Mouse (Mus musculus) midbrain, postnatal 0 days (tissue): Measurements from ENCODE around the gene Pak6. TPM values are rescaled to one million over a fixed set of nuclear protein-coding genes. Genes with fewer than 3 reads are reported as not detected.

Experiments
- ATAC-seq: fragments of 200-750 bp; cut with Nextera tagmentation; 2 replicates; pipeline ENCODE4 v1.8.0; 2017; ENCODE audit warnings: moderate number of reproducible peaks, mild to moderate bottlenecking, moderate TSS enrichment, moderate library complexity; ENCODE audit not compliant: low FRiP score
- DNase-seq: peaks from one replicate; pipeline ENCODE4 v3.0.0-alpha.2; 2015; ENCODE audit warnings: low spot score
- H3K27ac ChIP-seq: fragments of 300-500 bp; sonication (generic); 2 replicates; pipeline ENCODE4 v1.5.1; 2014; ENCODE audit warnings: low read depth, mild to moderate bottlenecking, low read length, mixed read lengths
- H3K27me3 ChIP-seq: fragments of 300-500 bp; sonication (generic); 2 replicates; pipeline ENCODE4 v1.6.1; 2014; ENCODE audit warnings: low read length, control low read depth, mixed read lengths; ENCODE audit not compliant: insufficient read depth
- H3K36me3 ChIP-seq: fragments of 300-500 bp; sonication (generic); 2 replicates; pipeline ENCODE4 v1.6.1; 2014; ENCODE audit warnings: low read length, control low read depth, mixed read lengths; ENCODE audit not compliant: insufficient read depth
- H3K4me1 ChIP-seq: fragments of 300-500 bp; sonication (generic); 2 replicates; pipeline ENCODE4 v1.6.1; 2014; ENCODE audit warnings: mild to moderate bottlenecking, control low read depth, antibody characterized with exemption, low read length, mixed read lengths; ENCODE audit not compliant: insufficient read depth
- H3K4me2 ChIP-seq: fragments of 300-500 bp; sonication (generic); 2 replicates; pipeline ENCODE4 v1.6.1; 2014; ENCODE audit warnings: low read depth, mild to moderate bottlenecking, low read length, mixed read lengths; ENCODE audit not compliant: poor library complexity, severe bottlenecking
- H3K4me3 ChIP-seq: fragments of 300-500 bp; sonication (generic); 2 replicates; pipeline ENCODE4 v1.5.1; 2014; ENCODE audit warnings: low read depth, mild to moderate bottlenecking, low read length, moderate library complexity
- H3K9ac ChIP-seq: fragments of 300-500 bp; sonication (generic); replicated peaks from 2 replicates; pipeline ENCODE4 v1.6.1; 2014; ENCODE audit warnings: mild to moderate bottlenecking, low read length, moderate library complexity, mixed read lengths; ENCODE audit not compliant: poor library complexity, severe bottlenecking
- H3K9me3 ChIP-seq: fragments of 300-500 bp; sonication (generic); 2 replicates; pipeline ENCODE4 v1.6.1; 2016; ENCODE audit warnings: low read length, control low read depth
- CTCF ChIP-seq: IDR thresholded peaks from 2 replicates; pipeline ENCODE4 v1.5.1; 2016; ENCODE audit warnings: antibody characterized with exemption, mild to moderate bottlenecking
- WGBS: fragments of 180-500 bp; shearing (Covaris S2); extraction: QIAGEN DNeasy Blood & Tissue Kit; methylation state at CpG from one replicate; pipeline ENCODE4 v1.1.7; 2014; 5-methylcytosine and 5-hydroxymethylcytosine counted together
- polyA plus RNA-seq: library from polyadenylated mRNA; unstranded; fragments of >200 nt; fragmentation: Nextera tagmentation; extraction: Ambion mirVana; gene quantifications from 2 replicates; pipeline ENCODE4 v1.2.1, GENCODE M21; 2015
- total RNA-seq: library from RNA; depleted of rRNA; stranded (reverse); fragments of >200 nt; gene quantifications from 2 replicates; pipeline ENCODE4 v1.2.3, GENCODE M21; 2014; rRNA removed

Gene Pak6
- total RNA-seq = 107 and 120 TPM in 2 replicates
- 65.5 and 66.1 TPM in 2 replicates for polyA plus RNA-seq

DNA sequence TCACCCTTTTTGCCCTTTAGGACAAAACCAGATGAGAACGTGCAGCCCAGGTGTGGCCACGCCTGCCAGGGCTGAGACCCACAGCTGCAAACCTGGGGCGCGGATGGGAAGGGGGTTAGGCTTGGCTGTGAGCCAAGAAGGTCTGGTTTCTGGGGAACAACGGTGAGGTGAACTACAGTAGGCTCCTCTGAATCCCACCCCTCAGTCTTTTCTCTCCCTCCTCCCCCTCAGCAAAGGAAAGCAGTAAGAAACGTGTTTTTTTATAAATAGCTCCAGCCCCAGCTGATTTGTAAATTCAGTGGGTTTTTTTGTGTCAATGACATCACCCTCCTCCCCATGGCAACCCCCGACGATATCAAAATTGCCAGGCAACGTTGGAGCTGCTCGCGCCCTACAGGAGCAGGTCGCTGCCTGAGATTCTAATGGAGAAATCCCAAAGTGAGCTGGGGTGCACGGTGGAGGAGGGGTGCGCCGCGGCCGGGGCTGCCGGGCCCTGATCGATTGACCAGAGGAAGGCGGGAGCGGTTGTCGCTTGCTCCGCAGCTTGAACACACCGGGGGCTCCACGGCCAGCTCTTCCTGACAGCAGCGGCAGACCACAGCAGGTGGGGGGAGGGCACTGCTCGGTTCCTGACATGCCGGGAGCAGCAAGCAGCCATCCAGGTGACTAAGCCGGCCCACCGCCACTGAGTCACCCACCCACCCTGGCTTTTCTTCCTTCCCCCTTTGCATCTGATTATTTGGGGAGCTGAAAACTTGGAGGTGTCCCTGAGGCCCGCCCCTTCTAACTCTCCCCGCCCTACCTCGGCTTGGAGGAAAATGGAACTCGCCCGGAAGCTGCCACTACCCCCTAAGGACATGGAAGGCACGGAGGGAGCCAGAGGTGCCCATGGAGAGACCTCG, at the start of gene Pak6:
Gene Pak6 (plus strand): TSS at position 402 of the 902 bp plus-strand sequence.
- 1% methylated on average over 35 of the region's 37 CpGs for WGBS
- Histone ChIP-seq H3K9me3 (no peaks in the 10 kb centered on the region), H3K9ac (peak within 1 kb of the TSS; percentile 62), H3K4me2 (peak within 1 kb of the TSS; percentile 79), H3K4me1 (peaks cover 23% of the 10 kb centered on the region), H3K36me3 (no peaks in the 10 kb centered on the region), H3K27ac (peak within 1 kb of the TSS; percentile 88), H3K4me3 (peak within 1 kb of the TSS; percentile 50), H3K27me3 (no peaks in the 10 kb centered on the region)
- ATAC-seq (peak; percentile 76), DNase-seq (peak; percentile 67)
- TF ChIP-seq CTCF = no peak

DNA sequence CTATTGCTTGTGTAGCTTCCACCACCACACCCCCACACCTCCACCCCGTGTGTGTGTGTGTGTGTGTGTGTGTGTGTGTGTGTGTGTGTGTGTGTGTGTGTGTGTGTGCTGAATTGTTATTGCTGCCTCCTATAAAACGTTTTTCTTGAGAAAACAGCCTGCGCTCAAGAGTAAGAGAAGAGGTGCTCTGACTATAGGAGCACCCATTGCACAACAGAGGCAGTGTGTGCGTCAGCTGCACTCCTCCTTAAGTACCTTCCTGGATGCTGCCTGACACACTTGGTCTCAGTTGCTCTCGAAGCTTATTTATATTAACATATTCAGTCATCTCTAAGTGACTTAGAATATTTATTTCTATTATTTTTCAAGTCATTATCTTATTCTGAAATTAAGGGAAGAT, 45.1 kb upstream of the Pak6 start:
- H3K27me3 ChIP-seq = no peaks in the 10 kb centered on the region
- no peaks in the 10 kb centered on the region for H3K36me3 ChIP-seq
- H3K27ac ChIP-seq = no peak overlapping the region
- H3K4me3 ChIP-seq = no peak overlapping the region
- ATAC-seq (no peak), DNase-seq (no peak)
- no peak overlapping the region for H3K9ac ChIP-seq
- TF ChIP-seq CTCF = no peak
- H3K4me1 ChIP-seq = no peaks in the 10 kb centered on the region
- 92% methylated on average over 4 of the region's 5 CpGs for whole genome bisulfite sequencing
- no peaks in the 10 kb centered on the region for H3K9me3 ChIP-seq
- no peak overlapping the region for H3K4me2 ChIP-seq

DNA sequence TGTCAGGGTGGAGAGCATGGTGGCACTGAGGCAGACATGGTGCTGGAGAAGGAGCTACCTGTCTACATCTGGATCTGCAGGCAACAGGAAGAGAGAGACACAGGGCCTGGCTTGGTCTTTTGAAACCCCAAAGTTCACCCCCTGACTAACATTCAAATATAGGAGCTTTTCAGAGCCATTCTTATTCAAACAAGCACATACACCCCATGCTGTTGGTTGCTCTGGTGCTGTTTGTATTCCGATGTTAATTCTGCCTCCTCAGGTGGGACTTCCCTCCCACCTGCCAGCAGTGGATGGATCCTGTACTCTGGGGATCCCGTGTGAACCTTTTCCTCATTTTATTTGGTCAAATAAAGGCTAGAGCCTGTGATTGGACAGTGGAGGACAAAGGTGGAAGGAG, 43.0 kb upstream of the Pak6 start:
- no peak overlapping the region for H3K4me2 ChIP-seq
- H3K4me3 ChIP-seq = no peak overlapping the region
- ATAC-seq (no peak), DNase-seq (no peak)
- H3K27me3 ChIP-seq = no peaks in the 10 kb centered on the region
- H3K27ac ChIP-seq = no peak overlapping the region
- no peak for TF ChIP-seq CTCF
- H3K9me3 ChIP-seq = no peaks in the 10 kb centered on the region
- H3K9ac ChIP-seq = no peak overlapping the region
- H3K36me3 ChIP-seq = no peaks in the 10 kb centered on the region
- WGBS = 75% methylated on average over 2 of the region's 2 CpGs
- no peaks in the 10 kb centered on the region for H3K4me1 ChIP-seq

DNA sequence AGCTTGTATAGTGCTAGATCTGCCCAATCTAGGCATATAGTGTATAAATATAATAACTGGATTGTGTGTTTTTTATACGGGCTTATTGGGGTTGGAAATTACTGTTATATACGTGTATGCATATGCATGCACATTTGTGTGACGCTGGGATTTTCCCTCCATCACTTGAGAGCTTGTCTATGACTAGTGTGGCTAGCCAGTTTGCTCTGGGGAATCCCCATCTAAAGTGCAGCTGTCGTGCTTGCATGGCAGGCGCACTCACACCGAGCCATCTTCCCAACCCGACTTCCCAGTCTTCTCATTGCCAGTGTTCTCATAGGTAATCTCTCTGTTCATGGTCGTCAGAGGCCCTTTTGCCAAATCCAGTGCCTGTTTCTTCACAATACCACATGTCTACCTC, 42.5 kb upstream of the Pak6 start:
- H3K27ac ChIP-seq = no peak overlapping the region
- TF ChIP-seq CTCF = no peak
- ATAC-seq (no peak), DNase-seq (no peak)
- H3K4me1 ChIP-seq = no peaks in the 10 kb centered on the region
- H3K36me3 ChIP-seq = no peaks in the 10 kb centered on the region
- no peaks in the 10 kb centered on the region for H3K9me3 ChIP-seq
- H3K4me3 ChIP-seq = no peak overlapping the region
- H3K27me3 ChIP-seq = no peaks in the 10 kb centered on the region
- H3K9ac ChIP-seq = no peak overlapping the region
- 88% methylated on average over 8 of the region's 8 CpGs for WGBS
- no peak overlapping the region for H3K4me2 ChIP-seq

DNA sequence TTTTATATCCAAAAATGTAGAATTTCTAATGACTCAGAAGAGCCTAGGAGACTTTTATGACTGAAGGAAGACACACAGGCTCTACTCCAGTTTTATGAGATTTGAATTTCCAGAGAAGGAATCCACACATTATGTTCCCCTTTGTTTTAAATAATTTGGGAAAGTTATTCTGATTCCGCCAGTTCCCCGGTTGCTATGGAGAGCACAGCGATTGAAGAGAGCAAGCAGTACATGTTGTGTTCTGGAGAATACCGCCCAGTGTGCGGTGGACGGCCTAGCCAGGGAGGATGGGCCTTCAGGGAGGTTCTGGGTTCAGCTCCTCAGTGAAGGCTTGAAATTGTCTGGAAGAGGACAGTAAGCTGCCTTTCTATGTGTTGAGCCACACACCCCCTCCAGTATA, 33.8 kb upstream of the Pak6 start:
- Histone ChIP-seq H3K27ac (no peak overlapping the region), H3K4me3 (no peak overlapping the region), H3K36me3 (no peaks in the 10 kb centered on the region), H3K9ac (no peak overlapping the region), H3K4me1 (no peaks in the 10 kb centered on the region), H3K9me3 (no peaks in the 10 kb centered on the region), H3K4me2 (no peak overlapping the region), H3K27me3 (no peaks in the 10 kb centered on the region)
- DNase-seq (no peak), ATAC-seq (no peak)
- WGBS = 87% methylated on average over 6 of the region's 6 CpGs
- TF ChIP-seq CTCF = no peak

DNA sequence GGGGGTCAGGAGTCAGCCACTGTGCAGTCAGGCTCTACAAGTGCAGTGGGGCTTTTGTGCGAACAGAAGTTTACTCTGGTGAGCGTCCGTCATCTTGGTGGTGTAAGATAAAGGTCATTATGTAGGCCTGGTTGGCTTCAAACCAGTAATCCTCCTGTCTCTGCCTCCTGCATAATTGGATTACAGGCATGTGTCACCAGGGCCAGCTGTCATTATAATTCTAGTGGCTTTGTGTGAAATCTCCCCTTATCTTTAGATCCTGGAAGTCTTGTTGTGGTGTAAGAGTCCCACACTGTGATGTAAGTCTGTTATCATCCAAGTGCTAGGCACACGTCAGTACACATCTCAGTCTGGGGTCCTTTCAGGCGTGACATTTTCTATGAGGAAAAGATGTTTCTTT, 29.7 kb upstream of the Pak6 start:
- no peak overlapping the region for H3K27ac ChIP-seq
- 49% methylated on average over 5 of the region's 5 CpGs for WGBS
- no peaks in the 10 kb centered on the region for H3K4me1 ChIP-seq

More for the DNA sequence above, 29.7 kb upstream of the Pak6 start:
- Histone ChIP-seq H3K36me3 (no peaks in the 10 kb centered on the region), H3K9me3 (no peaks in the 10 kb centered on the region), H3K4me3 (no peak overlapping the region), H3K4me2 (no peak overlapping the region), H3K27me3 (no peaks in the 10 kb centered on the region), H3K9ac (no peak overlapping the region)
- no peak for TF ChIP-seq CTCF
- ATAC-seq (no peak), DNase-seq (peak; percentile 49)
